In genomic region chr16:20547423-20547822, GRCm38 (mm10) we compare ENCODE assay signal across 8 mouse cellular contexts. TPM values are rescaled to one million over a fixed set of nuclear protein-coding genes. Genes with fewer than 3 reads are reported as not detected.
A peak's percentile ranks its signal among the peaks of the same experiment; 100 is the strongest.
DNase-seq lines count a peak whose midpoint lies in the region; ATAC-seq and TF ChIP-seq lines count a peak whose summit lies in the region.

No protein-coding gene starts in this region.

- H3K9ac ChIP-seq in hindbrain, embryonic 13.5 days, result peak overlapping the region; percentile 78

- H3K36me3 ChIP-seq in E14TG2a.4 (ENCODE audit: insufficient read depth, low read length), result peaks cover 68% of the 10 kb centered on the region
- peaks cover 59% of the 10 kb centered on the region for H3K36me3 ChIP-seq in hindbrain, embryonic 13.5 days
- peaks cover 46% of the 10 kb centered on the region for H3K36me3 ChIP-seq in macrophage (ENCODE audit: inconsistent target)

- H3K4me3 ChIP-seq in E14TG2a.4 (replicated peaks; ENCODE audit: low read length) (peak overlapping the region; percentile 97), macrophage (ENCODE audit: inconsistent target) (peak overlapping the region; percentile 99; the same call in 1 of the 2 replicates)
- H3K4me3 ChIP-seq in hindbrain, embryonic 13.5 days, result peak overlapping the region; percentile 84

- H3K4me1 ChIP-seq in E14TG2a.4 (replicated peaks; ENCODE audit: low read depth, low read length), result peaks cover 43% of the 10 kb centered on the region
- peaks cover 20% of the 10 kb centered on the region for H3K4me1 ChIP-seq in hindbrain, embryonic 13.5 days (replicated peaks)

- H3K9me3 ChIP-seq in E14TG2a.4 (ENCODE audit: low read length), result no peaks in the 10 kb centered on the region
- no peaks in the 10 kb centered on the region for H3K9me3 ChIP-seq in hindbrain, embryonic 13.5 days

- WGBS in hindbrain, embryonic 13.5 days, result 63% methylated on average over 5 of the region's 5 CpGs
- 70% methylated on average over 5 of the region's 5 CpGs for WGBS in macrophage (ENCODE audit: missing documents)

- H3K79me2 ChIP-seq in macrophage (ENCODE audit: inconsistent target), result peaks cover 26% of the 10 kb centered on the region

- intact Hi-C loops in heart, postnatal 36 days (cut with DNase I), result loop anchor here (1.0 to 5.0 kb wide), 3 partner anchors 8 to 120 kb away; partner anchors contain the start of genes Abcc5 and Eif2b5
- intact Hi-C loops in gastrocnemius, postnatal 14 days (cut with DNase I; ENCODE audit: low total_unique reads), result no loop called here

- peak overlapping the region; percentile 90 for H3K4me2 ChIP-seq in hindbrain, embryonic 13.5 days

- DNase-seq in heart, adult 11 months, result peak; percentile 86
- DNase-seq in heart, postnatal 36 days, result no peak
- no peak for DNase-seq in adrenal gland, adult 8-10 months
- no peak for DNase-seq in thymus, adult 18-20 months
- DNase-seq in gastrocnemius, postnatal 14 days, result no peak

- ATAC-seq in hindbrain, embryonic 13.5 days (ENCODE audit: low FRiP score), result no peak

- TF ChIP-seq CTCF in E14TG2a.4 (conservative IDR thresholded peaks at IDR 0.05; ENCODE audit: low read length), result no peak

- 0 out of 2 replicates have a peak overlapping the region, but pooled peaks have one; percentile 80 for H3K27ac ChIP-seq in hindbrain, embryonic 13.5 days
- H3K27ac ChIP-seq in macrophage, result no peak overlapping the region

- no peaks in the 10 kb centered on the region for H3K27me3 ChIP-seq in E14TG2a.4 (ENCODE audit: insufficient read depth, low read length)
- no peaks in the 10 kb centered on the region for H3K27me3 ChIP-seq in hindbrain, embryonic 13.5 days

RNA-seq across cellular contexts. Expression of gene Abcf3, which starts 1.0 kb away (rescaled TPM):
- 10 to 100 TPM; 62.6 to 65.9 TPM for total RNA-seq in heart, postnatal 36 days (2021)
- 81.2 and 85.0 TPM in 2 replicates for polyA plus RNA-seq in hindbrain, embryonic 13.5 days (2015; fragmentation: Nextera tagmentation; extraction: Ambion mirVana)
- total RNA-seq in macrophage (2018; cell fraction: chromatin; rRNA removed), result 100 to 1,000 TPM in 16 of 26 experiments, 10 to 100 TPM in 10; 50.4 to 230 (median 109) TPM
- total RNA-seq in macrophage (2018; cell fraction: cytosol; rRNA removed), result 10 to 100 TPM; 21.7 to 36.4 (median 30.4) TPM
- 10 to 100 TPM; 26.2 to 97.7 (median 43.0) TPM for total RNA-seq in macrophage (2018; cell fraction: nucleus; rRNA removed)
- polyA plus RNA-seq in macrophage (2018), result 27.6 to 31.0 TPM (median 28.9 TPM) in 3 replicates
- total RNA-seq in adrenal gland, adult 8-10 months (2022), result 100 to 1,000 TPM in 2 of 4 experiments, 10 to 100 TPM in 2; 80.8 to 118 (median 97.5) TPM
- 10 to 100 TPM; 47.1 to 53.6 TPM for total RNA-seq in gastrocnemius, postnatal 14 days (2021)

RNA-seq across cellular contexts. Expression of gene Ap2m1, which starts 12.1 kb away (rescaled TPM):
- total RNA-seq in heart, postnatal 36 days (2021), result 100 to 1,000 TPM; 210 to 214 TPM
- 1,101 and 1,130 TPM in 2 replicates for polyA plus RNA-seq in hindbrain, embryonic 13.5 days (2015; fragmentation: Nextera tagmentation; extraction: Ambion mirVana)
- total RNA-seq in macrophage (2018; cell fraction: chromatin; rRNA removed), result 100 to 1,000 TPM; 127 to 545 (median 357) TPM
- total RNA-seq in macrophage (2018; cell fraction: cytosol; rRNA removed), result 100 to 1,000 TPM; 501 to 774 (median 571) TPM
- 100 to 1,000 TPM; 149 to 410 (median 261) TPM for total RNA-seq in macrophage (2018; cell fraction: nucleus; rRNA removed)
- 675 to 1,015 TPM (median 722 TPM) in 3 replicates for polyA plus RNA-seq in macrophage (2018)
- 100 to 1,000 TPM; 273 to 406 (median 325) TPM for total RNA-seq in adrenal gland, adult 8-10 months (2022)
- 100 to 1,000 TPM; 127 to 134 TPM for total RNA-seq in gastrocnemius, postnatal 14 days (2021)

RNA-seq across cellular contexts. Expression of gene Dvl3, which starts 30.6 kb away (rescaled TPM):
- total RNA-seq in heart, postnatal 36 days (2021), result 10 to 100 TPM; 44.9 to 47.2 TPM
- 40.7 and 43.5 TPM in 2 replicates for polyA plus RNA-seq in hindbrain, embryonic 13.5 days (2015; fragmentation: Nextera tagmentation; extraction: Ambion mirVana)
- 10 to 100 TPM; 16.5 to 63.8 (median 41.6) TPM for total RNA-seq in macrophage (2018; cell fraction: chromatin; rRNA removed)
- total RNA-seq in macrophage (2018; cell fraction: cytosol; rRNA removed), result 10 to 100 TPM; 10.8 to 20.5 (median 14.9) TPM
- total RNA-seq in macrophage (2018; cell fraction: nucleus; rRNA removed), result 10 to 100 TPM; 13.3 to 48.8 (median 26.7) TPM
- polyA plus RNA-seq in macrophage (2018), result 10.4 to 15.3 TPM (median 12.1 TPM) in 3 replicates
- 10 to 100 TPM; 34.1 to 55.2 (median 45.5) TPM for total RNA-seq in adrenal gland, adult 8-10 months (2022)
- total RNA-seq in gastrocnemius, postnatal 14 days (2021), result 10 to 100 TPM; 28.2 to 31.0 TPM

RNA-seq across cellular contexts. Expression of gene Vwa5b2, which starts 41.8 kb away (rescaled TPM):
- total RNA-seq in heart, postnatal 36 days (2021), result under 1 TPM in 1 of 2 experiments, not detected in 1; 0.05 TPM
- polyA plus RNA-seq in hindbrain, embryonic 13.5 days (2015; fragmentation: Nextera tagmentation; extraction: Ambion mirVana), result 13.1 and 14.1 TPM in 2 replicates
- not detected for total RNA-seq in macrophage (2018; cell fraction: chromatin; rRNA removed)
- not detected for total RNA-seq in macrophage (2018; cell fraction: cytosol; rRNA removed)
- not detected for total RNA-seq in macrophage (2018; cell fraction: nucleus; rRNA removed)
- not detected in 3 replicates for polyA plus RNA-seq in macrophage (2018)
- 1 to 10 TPM in 3 of 4 experiments, under 1 TPM in 1; 0.87 to 4.9 (median 2.7) TPM for total RNA-seq in adrenal gland, adult 8-10 months (2022)
- under 1 TPM; 0.10 to 0.16 TPM for total RNA-seq in gastrocnemius, postnatal 14 days (2021)

RNA-seq across cellular contexts. Expression of gene Eif2b5, which starts 48.8 kb away (rescaled TPM):
- total RNA-seq in heart, postnatal 36 days (2021), result 10 to 100 TPM; 54.4 to 64.3 TPM
- 99.5 and 100 TPM in 2 replicates for polyA plus RNA-seq in hindbrain, embryonic 13.5 days (2015; fragmentation: Nextera tagmentation; extraction: Ambion mirVana)
- 10 to 100 TPM in 23 of 26 experiments, 1 to 10 TPM in 3; 5.4 to 28.2 (median 18.6) TPM for total RNA-seq in macrophage (2018; cell fraction: chromatin; rRNA removed)
- 10 to 100 TPM; 24.2 to 36.0 (median 31.1) TPM for total RNA-seq in macrophage (2018; cell fraction: cytosol; rRNA removed)
- total RNA-seq in macrophage (2018; cell fraction: nucleus; rRNA removed), result 10 to 100 TPM in 25 of 26 experiments, 1 to 10 TPM in 1; 8.7 to 27.0 (median 15.2) TPM
- 25.2 to 45.4 TPM (median 30.4 TPM) in 3 replicates for polyA plus RNA-seq in macrophage (2018)
- 10 to 100 TPM; 62.4 to 72.6 (median 66.0) TPM for total RNA-seq in adrenal gland, adult 8-10 months (2022)
- total RNA-seq in gastrocnemius, postnatal 14 days (2021), result 10 to 100 TPM; 43.0 to 44.9 TPM
